Mouse (Mus musculus) layer of hippocampus, adult 9-10 months (tissue): ENCODE results near the gene Slco2b1.
A peak's percentile ranks its signal among the peaks of the same experiment; 100 is the strongest.
"Not testable (repeated sequence)": the region's sequence is repeated elsewhere in the genome, so short reads cannot be mapped to it uniquely, and the experiment has no call there.

Experiments
- DNase-seq: peaks from one replicate; pipeline ENCODE4 v3.0.0; 2022; ENCODE audit warnings: low spot score

Gene Slco2b1

DNA sequence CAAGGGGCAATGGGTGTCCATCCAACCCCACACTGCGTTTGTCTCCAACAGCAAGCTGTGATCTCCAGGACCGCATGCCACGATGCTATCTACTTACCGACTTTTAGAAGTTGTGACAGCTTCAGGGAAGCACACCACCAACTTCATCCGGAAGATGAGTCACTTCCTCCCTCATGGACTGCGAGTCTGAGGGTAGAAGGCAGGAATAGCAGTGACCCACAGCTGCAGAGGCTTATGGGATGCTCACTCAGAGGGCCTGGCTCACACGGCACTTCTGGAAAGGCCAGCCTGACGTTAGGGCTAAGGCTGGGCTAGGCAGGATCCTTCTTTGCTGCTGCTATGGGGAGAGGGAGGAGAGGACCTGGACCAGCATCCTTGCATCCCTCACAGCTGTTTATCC lies at the start of gene Slco2b1:
Slco2b1 (minus strand) TSS at position 175 of the 400 bp plus-strand sequence.
- no peak for DNase-seq

DNA sequence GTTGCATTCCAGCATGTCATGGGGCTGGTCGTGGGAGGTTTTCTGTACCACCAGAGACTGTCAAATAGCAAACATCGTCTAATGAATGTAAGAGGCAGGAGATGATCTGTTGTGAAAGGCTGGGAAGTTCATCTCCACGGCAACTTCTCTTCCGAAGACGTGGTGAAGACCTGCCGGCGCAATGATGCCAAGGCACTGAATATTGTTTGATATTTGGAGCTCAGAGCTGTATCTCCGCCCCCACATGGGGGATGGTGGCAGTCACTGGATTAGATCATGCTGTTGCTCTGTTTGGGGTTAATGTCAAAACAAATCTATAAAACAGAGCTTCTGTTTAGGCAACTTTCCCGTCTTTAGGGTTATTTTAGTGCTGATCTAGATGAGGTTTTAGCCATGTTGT lies 28.1 kb upstream of the Slco2b1 start:
- no peak for DNase-seq

DNA sequence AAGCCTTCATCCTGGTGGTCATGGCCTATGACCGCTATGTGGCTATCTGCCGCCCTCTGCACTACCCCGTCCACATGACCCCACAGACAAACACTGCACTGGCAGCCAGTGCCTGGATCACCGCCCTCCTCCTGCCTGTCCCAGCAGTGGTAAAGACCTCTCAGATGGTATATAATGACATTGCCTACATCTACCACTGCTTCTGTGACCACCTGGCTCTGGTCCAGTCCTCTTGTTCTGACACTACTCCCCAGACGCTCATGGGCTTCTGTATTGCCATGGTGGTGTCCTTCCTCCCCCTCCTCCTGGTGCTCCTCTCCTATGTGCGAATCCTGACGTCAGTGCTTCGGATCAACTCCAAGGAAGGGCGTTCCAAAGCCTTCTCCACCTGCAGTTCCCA lies 24.4 kb upstream of the Slco2b1 start:
- not testable (repeated sequence) for DNase-seq

DNA sequence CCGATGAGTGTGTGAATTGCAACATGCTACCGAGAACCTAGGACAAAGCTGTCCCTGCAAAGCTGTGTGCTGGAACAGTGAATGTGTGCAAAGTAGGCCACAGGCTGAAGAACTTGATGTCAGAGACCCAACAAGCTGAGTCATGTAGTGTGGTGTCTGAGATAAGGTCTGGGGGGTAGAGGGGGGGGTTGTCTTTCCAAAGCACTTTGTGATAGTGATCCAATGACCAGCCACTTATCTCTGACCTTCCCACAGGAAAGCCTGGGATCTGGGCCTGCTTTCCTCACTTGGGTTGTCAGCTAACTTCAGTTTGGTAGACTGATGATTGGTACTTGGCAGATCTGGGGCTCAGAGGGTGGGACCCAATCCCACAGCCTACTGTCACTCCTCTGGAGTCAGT lies 23.5 kb upstream of the Slco2b1 start:
- no peak for DNase-seq

DNA sequence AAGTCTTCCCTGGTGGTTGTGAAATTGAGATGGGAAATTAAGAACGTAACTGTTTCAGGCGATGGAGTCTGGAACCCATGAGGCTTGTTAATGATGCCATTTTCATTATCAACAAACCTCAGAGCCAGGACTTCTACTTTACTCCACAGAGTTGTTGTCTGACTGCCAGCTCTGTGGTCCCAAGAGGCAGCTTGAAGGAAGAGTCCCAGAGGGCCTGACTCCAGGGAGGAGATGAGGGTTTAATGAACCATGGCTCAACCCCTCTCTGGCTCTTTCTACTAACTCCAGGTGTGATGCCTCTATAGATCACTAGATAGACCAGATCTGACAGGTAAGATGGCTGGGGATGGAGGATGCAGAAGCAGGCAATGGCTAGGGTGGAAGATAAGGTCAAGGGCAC lies 18.8 kb upstream of the Slco2b1 start, which contains the start of gene Olfr520:
Olfr520 (plus strand) TSS at position 301 of the 400 bp plus-strand sequence.
- no peak for DNase-seq

DNA sequence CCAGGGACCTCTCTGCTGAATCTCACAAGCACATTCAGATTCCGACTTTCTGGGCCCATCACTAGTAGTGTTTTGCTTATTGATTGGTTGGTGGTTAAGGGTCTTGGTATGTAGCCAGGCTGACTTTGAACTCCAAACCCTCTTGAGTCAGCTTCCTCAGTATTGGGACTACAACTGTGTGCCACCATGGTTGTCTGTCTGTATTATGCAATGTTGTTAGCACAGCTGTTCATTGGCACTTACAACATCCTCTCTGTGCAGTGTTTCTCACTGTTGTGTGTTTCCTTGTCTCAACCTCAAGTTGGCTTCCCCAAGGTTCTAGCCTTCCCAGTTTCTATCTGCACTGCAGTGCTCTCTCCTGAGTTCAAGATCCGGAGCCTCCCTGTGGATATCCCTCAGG lies 5.4 kb upstream of the Slco2b1 start:
- no peak for DNase-seq

DNA sequence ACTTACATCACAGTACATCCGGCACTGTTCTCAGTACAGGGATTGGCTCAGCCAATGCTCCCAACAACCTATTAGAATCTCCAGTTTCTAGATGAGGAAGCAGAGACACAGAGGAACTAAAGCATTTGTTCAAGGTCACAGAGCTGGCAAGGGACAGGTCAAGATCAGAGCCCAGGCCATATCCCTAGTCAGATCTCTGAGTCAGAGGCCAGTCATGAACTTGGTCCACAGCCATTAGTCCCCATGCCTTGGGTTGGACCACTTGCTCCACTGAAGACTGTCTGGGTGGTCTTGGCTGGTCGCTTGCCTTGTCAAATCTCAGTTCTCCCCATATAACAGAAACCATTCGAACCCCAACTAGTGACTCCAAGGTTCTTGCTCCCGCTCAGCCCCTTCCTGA lies 1.3 kb upstream of the Slco2b1 start:
- DNase-seq, result no peak

DNA sequence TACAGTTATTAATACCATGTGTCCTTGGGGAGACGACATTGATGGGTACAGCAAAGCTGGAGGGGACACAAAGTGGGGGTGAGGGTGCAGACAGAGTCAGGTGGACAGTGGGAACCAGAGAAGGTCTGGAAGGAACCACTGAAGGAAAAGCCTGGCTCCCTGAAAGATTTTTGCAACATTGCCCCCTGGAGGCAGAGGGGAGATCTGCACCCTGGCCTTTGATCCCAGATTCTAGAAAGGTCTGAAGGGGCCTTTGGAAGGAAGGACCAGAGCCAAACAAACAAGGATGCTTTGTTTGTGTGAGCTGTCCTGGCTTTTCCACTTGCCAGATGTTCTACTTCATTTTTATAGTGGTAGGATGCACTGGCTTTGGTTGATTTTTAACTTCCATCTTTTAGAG lies 664 bp downstream of the Slco2b1 start:
- no peak for DNase-seq

DNA sequence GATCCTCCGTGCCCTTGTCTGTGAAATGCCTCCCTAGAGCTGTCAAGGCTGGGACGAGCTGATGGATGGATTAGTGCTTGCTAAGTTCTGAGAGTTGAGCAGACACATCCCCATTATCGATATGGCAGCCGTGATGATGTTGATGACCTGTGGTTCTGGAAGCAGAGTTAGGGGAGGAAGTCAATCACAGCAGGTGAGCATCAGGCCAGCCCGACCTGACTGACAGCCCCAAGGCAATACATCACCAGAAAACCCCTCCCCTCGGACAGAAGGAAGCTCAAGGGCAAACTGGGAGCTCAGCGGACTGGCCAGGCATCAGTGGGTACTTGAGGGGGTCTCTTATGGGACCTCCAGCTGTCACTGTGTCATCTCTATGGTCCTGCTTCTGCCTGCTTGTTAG lies 1.1 kb downstream of the Slco2b1 start:
- DNase-seq, result no peak

DNA sequence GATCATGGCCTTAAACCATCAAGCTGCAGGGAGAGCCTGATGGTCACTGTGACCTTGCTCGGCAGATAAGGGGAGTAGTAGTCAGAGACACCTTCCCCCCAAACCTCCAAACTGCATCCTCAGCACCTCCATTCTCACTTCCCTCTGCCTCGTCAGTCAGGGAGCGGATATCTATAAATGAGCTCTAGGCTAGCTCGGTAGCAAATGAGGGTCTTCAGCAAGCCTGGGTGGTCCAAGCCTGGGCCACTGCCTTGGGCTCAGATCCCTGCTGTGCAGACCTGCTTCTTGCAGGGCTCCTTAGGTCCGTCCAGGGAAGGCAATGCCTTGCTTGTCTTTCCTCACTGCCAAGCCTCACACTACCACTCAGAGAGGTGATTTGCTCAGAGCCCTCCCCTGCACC lies 2.4 kb downstream of the Slco2b1 start:
- no peak for DNase-seq

DNA sequence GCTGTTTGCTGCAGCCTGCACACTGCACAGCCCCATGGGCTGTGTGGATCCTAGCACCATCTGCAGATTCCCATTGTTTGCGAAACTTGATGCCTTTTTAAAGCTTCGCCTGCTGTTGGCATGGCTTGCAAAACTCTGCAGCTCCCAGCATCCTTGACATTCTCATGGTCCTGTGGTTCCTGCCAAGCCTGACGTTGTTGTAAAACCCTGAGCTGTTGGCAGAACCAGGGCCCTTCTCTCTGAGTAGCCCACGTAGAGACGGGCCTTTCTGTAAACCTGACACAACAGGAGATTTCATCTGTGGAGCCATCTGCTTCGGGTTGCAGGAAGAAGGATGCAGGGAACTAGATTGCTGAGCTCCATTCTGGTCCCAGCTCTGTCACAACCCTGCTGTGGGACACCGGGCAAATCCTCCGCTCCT lies 2.8 kb downstream of the Slco2b1 start:
- peak; percentile 78 for DNase-seq

DNA sequence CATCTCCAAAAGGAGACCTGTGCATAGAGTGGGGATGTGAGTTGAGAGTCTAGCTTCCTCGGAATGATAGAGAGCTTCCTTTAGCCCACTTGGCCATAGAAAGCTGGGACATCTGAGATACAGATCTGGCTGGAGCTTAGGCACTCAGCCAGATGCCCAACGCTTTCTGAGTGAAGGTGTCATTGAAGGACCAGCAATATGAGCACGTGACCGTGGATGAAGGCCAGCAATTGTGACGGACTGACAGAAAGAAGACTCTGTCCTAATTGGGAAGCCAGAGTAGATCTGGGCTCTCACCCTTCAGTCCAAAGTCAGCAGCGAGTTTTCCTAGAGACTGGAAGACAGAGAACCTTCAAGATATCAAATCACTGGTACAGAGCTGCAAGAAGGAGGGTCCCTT lies 3.5 kb downstream of the Slco2b1 start:
- DNase-seq, result no peak

DNA sequence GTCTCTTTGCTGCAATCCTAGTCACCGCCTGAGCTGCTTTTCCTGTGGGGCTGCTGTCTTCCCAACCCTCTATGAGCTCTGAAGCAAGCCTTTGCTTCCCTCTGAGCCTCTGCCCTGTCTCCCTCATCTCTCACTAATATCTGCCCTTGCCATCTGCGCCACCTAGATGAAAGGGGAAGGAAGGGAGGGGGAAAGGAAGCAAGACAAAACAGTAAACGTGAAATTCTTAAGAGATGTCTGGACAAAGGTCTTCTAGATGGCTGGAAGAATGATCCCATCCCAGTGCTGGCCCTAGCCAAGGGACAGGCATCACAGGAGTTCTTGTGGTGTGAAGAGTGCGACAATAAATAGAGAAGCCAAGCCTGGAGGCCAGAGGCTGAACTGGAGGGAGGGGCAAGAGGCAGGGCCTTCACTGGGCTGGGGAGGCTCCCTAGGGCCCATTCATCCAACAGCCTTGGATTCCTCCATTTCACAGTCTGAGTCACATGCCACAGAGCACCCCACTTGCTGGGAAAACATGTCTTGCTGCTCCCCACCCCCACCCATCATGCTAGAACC lies 4.0 kb downstream of the Slco2b1 start:
- DNase-seq, result no peak

DNA sequence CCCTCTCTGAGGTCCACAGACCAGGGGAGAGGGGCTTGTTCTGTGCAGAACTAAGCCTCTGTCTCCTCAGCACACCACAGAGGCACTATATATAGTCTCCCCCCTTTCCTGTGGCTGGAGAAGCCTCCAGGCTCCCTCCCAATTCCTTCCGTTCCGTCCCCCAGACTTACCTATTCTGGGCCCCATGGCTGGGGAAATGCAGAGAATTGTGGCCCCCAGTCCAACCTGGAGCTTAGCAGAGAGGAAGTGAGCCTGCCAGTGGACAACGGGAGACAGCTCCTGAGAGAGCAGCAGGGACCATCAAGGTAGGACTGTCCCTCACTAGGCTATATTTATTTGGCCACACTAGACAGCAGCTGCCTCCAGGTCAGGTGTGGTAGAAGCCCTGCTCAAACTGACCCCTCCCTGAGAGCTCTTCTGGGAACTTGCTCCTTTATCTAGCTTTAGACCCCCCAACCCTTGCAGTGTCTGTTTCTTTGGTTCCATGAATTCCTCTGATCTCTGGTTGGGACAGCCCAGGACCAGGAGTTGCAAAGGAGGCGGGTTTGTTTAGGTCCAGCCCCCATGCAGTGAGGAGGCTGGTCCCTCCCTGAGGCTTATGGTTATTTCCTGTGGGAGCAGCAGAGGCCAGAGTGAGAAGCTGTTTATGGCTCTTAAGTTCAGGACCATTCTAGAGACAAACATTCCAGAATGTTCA lies 4.7 kb downstream of the Slco2b1 start:
- no peak for DNase-seq

DNA sequence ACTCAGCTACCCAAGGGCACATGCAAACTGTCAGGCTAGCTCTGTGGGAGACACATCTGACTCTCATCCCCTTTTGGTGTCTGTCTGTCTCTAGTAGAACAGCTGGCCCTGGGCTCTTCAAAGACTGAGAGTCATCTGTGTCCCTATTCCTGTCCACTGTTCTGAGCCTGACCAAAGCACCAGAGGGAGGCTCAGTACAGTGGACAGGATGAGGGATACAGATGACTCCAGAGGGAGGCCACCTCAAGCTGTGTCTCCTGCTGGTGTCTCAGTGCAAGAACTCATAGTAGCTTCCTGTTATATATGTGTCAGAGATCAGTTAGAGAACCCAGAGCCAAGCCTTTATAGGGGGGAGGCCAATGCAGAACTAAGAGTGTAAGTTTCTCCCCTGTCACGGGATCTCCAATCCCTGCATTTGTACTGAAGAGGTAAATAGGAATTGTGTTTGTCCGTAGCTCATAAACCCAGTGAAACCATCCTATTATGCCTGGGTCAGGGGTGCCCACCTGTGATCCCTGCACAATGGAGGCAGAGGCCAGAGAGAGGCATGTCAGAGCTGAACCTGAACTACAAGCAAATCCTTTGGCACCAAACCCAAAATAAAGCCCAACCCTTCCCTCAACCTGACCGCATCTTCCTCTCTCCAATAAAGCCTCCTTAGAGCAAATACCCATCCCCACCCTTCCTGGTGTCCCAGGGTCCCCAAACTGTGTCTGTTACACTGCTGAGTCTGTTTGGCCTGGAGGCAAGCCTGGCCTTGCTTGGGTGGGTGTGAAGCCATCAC lies 6.2 kb downstream of the Slco2b1 start:
- no peak for DNase-seq

DNA sequence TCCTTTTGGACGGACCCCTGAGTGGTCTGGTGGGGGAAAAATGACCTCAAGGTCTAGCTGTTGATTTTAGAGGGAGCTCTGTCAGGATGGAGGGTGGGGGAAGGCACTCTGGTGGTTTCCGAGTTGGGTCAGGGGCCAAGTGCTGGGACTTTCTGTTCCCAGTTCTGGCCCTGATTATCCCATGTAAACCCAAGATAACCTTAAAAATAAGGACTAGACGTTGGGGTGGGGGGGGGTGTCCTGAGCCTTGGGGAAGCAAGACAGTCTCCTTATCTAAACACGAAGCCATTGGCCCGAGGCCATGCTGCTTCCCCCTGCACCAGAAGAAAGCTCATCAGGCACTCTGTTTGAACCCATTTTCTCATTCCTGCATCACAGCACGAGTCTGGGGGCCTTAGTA lies 8.9 kb downstream of the Slco2b1 start:
- no peak for DNase-seq

DNA sequence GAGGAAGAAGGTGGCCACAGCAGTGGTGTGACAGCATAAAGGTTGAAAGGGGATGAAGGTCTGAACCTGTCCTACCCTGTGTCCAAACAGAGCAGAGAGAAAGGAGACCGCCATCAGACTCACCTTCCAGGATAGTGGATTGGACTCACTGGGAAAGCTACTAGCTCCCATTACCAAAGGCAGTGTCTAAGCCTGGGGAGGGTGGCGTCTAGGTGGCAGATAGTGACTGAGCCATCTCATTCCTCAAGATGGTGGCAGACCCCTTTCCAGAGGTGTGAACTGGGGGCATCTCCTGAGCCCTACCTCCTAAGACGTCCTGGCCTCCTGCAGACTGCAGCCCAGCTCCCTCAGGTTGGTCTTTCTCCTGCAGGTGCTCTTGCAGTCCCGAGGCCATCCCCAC lies 10.5 kb downstream of the Slco2b1 start:
- no peak for DNase-seq

DNA sequence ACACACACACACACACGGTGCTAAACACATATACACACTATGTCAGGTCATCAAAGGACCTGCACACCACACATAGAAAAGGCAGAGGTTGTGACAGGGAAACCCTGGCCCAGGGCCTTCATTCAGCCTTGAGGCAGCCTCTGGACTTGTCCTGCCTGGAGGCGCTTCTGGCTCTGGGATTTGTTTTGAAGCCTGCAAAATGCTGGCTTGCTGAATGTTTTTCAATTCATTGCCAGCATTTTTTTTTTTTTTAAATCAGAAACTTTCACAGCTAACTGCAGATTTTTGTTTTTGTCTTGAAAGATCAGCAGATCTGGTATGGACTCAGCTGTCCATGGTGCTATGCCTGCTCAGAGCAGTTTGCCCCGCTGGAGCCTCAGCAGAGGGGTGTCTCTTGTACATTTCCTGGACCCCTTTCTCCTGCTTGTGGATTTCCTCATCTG lies 11.4 kb downstream of the Slco2b1 start:
- no peak for DNase-seq

DNA sequence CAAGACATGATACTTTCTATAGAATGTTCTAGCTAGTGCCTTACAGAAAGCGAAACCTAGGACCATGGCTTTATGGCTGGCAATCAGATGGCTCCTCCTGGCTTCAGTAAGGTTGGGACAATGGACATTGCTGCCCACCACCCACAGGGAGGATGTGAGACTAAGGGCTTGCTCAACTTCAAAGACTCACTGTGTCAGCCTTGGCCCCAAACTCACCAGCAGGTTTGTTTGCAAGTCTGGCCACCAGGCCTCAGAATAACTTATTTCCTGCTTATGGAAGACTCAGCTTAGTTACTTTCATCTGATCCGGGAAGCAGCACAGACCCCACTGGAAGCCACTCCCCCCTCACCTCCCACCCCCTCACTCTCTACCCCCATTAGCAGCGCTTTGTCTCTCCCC lies 12.0 kb downstream of the Slco2b1 start:
- DNase-seq, result no peak

DNA sequence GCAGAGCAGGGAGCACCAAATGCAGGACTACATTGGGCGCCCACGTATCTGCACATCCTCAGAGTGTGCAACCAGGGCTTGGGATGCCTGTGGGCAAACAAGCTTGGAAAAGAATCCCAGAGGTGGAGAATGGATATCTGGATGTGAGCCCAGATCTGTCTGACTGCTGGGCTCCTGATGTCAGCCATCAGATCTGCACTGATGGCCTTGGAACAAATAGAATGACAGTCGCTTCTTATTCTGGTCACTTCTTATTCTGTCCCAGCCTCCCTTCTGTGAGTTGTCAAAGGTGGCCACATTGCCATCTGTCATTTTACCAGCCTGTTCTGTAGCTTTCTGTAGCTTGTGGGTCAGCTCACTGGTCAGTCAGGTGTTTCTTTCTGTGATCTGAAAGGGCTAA lies 12.6 kb downstream of the Slco2b1 start:
- DNase-seq, result no peak

DNA sequence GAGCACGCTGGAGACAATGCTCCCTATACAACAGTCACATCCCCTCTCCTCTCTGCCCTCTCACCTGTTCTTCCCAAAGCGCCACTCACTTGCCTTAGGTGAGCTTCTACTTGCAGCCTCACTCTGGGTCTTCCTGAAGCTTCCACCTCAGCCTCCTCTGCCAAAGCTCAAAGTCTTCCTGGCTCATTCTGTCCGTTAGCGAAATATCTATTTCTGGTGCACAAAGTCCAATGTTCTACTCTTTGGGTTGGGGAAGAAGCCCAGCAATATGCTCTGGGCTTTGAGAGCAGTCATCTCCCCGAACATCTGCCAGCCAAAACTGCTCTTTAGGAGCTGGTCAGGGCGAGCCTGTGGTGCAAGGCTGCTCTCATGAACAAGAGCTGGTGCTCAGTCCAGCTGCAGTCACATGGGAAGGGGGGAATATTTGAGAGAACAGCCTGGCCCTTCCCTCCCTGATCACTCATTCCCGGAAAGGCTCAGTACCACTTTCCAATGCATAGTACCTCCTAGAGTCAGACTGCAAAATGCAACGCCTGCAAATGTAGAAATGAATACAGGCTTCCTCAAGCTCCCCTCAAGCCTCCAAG lies 15.6 kb downstream of the Slco2b1 start:
- no peak for DNase-seq

DNA sequence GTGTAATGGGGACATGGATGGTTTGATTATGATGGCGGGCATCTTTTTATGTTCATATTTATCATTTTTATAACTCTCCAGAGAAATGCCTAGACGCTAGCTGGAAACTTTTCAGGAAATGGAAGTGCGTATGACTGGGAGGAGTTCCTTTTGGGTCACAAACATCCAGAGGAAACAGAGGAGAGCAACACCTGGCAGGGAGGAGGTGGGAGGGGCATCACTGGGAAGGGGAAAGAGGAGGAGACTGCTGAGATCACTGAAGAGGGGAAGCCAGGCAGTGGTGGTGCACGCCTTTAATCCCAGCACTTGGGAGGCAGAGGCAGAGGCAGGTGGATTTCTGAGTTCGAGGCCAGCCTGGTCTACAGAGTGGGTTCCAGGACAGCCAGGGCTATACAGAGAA lies 16.7 kb downstream of the Slco2b1 start:
- not testable (repeated sequence) for DNase-seq

DNA sequence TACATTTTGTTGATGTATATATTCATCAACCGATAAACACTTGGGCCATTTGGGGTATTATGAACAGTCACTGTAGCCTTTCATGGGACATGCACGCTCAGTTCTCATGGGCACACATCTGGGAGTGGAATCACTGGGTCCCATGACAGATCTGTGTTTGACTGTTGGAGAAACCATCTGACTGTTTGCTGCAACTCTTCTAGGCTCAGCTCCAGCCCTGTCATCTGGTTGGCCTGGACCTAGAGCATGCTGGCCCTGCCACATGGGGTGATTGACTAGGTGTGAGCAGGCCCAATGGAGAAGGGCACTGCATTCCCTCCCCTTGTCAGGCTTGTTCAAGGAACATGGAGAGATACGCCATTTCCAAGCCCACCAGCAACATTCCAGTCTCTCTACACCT lies 17.2 kb downstream of the Slco2b1 start:
- no peak for DNase-seq
